Mouse (Mus musculus) c-Kit-positive CD71-positive TER-119-negative erythroid progenitor cells, embryonic 14.5 days (primary cell): Measurements from ENCODE around the gene Ruvbl2.
A peak's percentile ranks its signal among the peaks of the same experiment; 100 is the strongest.
"Not testable (repeated sequence)": the region's sequence is repeated elsewhere in the genome, so short reads cannot be mapped to it uniquely, and the experiment has no call there.

Source experiments
- DNase-seq: peaks from one replicate; pipeline ENCODE4 v3.0.0-alpha.2; 2013; ENCODE audit warnings: low read depth

Ruvbl2 gene

DNA sequence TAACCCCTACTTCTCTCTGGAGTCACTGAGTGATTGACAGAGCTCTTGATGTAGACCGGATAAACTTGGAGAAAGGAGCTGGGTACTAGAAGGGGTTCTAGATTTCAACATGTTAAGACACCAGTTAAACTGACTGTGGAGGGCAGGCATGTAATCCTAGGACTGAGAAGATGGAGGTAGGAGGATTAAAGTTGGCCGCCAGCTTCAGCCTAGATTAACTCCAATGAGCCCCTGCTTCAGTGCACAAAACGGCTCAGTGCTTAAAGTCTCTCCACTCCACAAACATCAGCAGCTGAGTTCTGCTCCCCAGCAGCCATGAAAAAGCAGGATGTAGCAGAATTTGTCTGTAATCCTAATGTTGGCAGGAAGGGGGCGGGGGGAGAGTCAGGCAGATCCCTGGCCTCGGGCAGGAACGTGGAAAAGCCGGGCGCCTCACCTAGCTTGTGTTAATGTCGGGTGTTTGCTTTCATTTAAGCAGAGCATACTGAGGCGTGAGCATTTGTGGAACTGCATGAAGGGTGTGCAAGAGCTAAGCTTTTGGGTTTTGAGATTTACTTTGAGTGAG is 36.3 kb downstream of the Ruvbl2 start:
- DNase-seq = no peak

DNA sequence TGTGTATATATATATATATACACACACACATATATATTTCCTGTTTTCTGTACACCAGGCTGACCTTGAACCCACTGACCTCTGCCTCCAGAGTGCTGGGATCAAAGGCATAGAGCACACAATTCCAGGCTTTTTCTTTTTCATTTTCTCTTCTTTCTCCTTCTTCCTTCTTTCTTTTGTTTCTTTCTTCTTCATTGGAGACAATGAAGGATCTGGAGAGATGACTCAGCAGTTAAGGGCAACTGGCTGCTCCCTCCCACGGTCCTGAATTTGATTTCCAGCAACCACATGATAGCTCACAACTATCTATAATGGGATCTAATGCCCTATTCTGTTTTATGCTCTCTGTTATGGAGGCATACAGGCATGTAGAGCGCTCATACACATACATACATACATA is 41.1 kb downstream of the Ruvbl2 start:
- DNase-seq = no peak

DNA sequence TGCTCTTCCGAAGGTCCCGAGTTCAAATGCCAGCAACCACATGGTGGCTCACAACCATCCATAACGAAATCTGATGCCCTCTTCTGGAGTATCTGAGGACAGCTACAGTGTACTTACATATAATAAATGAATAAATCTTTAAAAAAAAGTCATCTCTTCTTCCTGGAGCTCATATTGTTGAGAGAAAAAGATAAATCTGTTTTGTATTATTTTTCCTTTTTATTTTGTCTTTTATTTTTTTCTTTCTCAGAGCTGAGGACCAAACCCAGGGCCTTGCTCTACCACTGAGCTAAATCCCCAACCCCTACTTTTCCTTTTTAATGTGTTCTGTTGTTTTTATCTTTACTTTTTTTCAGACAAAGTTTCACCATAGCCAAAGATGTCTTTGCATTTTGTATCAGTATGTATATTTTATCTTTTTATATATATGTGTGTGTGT is 41.5 kb downstream of the Ruvbl2 start:
- not testable (repeated sequence) for DNase-seq

DNA sequence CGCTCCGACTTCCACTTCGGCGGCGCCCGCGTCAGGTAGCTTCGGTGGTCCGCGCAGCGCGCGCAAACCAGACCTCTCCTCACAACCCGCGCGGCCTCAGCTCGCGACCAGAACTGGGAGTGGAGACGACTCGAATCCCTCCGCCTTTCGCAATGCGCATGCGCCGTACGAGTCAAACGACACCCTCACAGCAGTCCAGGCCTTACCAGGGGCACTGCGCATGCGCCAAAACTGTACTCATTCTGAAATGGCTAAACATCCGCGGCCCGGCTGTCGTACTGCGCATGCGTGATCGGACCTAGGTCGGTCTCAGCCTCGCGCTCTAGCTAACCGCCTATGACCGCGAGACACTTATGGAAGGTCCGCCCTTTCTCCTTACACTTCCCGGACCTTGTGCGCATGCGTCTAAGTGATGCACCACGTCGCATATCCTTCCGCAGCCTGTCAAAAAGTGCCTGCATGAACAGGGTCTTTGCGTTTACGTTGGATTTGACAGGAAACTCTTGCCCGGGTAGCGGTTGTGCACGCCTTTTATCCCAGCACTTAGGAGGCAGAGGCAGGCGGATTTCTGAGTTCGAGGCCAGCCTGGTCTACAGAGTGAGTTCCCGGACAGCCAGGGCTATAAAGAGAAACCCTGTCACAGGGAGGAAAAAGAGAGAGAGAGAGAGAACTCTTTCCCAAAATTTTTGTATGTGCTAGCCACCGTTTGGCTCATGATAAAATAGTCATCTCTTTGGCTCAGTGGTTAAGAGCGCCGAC is 42.1 kb downstream of the Ruvbl2 start, which contains the start of gene Snrnp70:
Gene Snrnp70 (minus strand): TSS at position 165 of the 759 bp plus-strand sequence.
- peak; percentile 100 for DNase-seq

DNA sequence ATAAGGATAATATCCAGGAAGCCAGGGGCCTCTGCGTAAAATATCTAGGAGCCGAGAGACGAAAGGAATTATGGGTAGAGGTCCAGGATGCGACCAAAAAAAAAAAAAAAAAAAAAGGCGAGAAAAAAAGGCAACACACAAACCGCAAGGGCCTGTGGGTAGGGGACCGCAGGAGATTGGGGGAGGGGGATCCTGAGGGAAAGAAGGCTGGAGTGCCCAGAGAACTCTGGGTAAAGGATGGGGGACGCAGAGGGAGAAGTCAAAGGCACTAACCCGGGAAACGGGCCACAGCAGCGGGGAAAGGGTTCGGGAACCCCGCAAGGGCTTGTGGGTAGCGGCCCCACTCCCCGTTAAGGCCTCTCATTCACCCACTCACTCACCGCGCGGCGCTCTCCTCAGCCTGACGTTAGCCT is 42.8 kb downstream of the Ruvbl2 start:
- peak; percentile 44 for DNase-seq

DNA sequence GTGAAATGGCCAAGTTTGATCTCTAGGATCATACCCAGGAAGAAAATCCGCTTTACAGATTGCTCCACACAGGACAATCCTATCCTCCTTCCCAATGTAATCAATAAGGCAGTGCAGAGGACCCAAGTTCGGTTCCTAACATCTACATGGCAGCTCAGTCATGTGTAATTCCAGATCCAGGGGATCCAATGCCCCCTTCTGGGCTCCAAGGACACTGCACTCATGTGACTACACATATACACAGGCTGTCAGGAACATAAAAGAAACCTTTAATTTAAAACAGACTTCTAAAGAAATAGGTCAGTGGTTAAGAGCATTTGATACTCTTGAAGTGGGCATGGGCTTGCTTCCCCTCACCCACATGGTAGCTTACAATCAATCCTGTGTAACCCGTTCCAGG is 51.8 kb downstream of the Ruvbl2 start:
- no peak for DNase-seq

DNA sequence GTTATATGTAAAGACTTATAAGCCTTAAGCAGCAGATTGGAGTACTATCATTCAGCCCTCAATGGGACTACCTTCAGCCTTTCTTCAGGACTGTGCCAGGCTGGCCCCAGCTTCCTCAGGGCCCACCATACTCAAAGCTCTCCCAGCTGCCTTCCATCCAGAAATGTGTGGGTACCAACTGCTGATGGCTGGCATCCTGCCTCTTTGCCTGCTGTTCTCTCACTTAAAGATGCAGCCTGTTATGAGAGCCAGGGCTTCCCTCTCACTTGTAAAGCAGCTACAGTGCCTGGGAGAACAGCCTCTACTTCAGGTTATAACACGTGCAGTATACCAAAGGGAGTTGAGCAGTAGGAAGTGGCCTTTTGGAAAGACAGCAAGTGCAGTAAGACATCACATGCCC is 61.8 kb downstream of the Ruvbl2 start:
- no peak for DNase-seq

DNA sequence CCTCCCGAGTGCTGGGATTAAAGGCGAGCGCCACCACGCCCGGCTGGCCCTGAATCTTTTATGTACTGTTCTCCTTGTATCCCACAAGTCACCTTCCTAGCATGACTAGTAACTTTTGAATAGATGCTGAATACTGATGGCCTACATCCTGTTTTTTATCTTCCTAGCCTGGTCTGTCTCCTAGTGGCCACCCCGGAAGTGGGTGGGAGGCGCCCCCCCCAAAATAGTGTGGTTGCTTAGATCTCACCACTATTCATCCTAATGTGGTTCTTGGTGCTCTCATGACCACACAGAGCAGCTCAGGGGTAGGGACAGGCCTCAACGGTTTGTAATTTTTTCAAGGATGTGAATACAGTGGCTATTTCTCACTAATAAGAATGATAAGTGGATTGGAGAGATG is 63.3 kb downstream of the Ruvbl2 start:
- no peak for DNase-seq

DNA sequence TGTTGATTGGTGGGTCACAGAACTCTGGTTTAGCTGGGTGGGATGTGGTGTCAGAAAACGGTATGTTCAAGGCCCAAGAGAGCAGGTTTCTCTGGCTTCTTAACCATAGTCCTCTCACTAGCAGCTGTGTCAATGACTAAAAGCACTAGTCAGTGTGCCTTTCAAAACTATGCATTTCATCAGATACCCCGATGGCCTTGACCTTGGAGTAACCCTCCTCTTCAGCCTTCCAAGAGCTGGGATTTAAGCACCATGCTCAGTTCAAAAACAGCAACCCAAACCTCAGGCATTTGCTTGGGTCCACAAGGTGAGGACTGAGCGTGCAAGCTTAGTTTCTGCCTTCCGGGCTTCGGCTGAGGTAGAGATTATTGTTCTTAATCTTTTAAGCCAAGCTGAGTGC is 65.5 kb downstream of the Ruvbl2 start:
- no peak for DNase-seq
